Mouse (Mus musculus) gastrocnemius, postnatal 4 days (tissue): Measurements from ENCODE around the gene Rtn4. TPM values are rescaled to one million over a fixed set of nuclear protein-coding genes. Genes with fewer than 3 reads are reported as not detected.
A peak's percentile ranks its signal among the peaks of the same experiment; 100 is the strongest.

Source experiments
- DNase-seq, 2 experiments: peaks; one replicate each; pipeline ENCODE4 v3.0.0; 2021 to 2022; ENCODE audit warnings: low spot score in 2 of 2, mixed read lengths in 2 of 2
- total RNA-seq, 2 experiments: library from RNA; stranded (reverse); gene quantifications; 2 replicates each; pipeline ENCODE4 v1.2.3; 2021

The Rtn4 gene
- total RNA-seq, 2 experiments from 2014 or later: 699 to 725 TPM

DNA sequence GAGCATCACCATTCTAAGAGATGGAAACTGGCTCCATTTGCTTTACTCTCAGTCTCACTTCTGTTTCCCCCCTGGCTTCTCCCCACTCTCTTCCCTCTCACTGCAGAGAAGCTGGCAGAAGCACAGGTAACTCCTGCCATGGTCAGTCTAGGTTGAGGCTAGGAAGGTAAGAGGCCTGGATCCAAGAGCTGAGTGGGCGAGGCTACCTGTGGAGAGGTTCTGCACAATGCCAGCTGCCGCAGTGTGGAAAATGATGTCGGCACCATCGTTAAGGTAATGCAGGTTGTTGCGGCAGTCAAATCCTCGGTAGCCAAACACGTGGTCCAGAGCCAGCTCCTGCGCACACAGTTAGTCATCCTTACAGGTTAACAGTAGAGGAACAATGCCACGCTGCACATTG lies 68.6 kb downstream of the Rtn4 start:
- no peak for DNase-seq

DNA sequence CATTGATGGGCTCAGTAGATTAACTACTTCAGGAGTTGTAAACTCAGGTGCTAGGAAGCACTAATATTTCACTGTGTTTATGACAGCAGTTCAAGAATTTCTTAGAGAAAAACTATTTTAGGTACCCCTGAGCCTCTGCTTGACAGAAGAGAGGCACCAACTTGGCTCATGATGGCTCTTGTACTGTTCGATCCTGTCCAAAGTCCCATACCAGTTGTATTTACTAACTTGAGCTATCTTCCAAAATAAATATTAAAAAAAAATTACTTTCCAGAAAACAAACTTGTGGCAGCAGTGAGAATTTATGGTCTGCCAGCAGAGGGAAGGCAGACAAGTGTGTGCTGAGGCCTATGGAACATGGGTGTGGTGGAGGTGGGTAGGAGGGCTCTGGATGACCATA lies 70.0 kb downstream of the Rtn4 start:
- DNase-seq: no peak

DNA sequence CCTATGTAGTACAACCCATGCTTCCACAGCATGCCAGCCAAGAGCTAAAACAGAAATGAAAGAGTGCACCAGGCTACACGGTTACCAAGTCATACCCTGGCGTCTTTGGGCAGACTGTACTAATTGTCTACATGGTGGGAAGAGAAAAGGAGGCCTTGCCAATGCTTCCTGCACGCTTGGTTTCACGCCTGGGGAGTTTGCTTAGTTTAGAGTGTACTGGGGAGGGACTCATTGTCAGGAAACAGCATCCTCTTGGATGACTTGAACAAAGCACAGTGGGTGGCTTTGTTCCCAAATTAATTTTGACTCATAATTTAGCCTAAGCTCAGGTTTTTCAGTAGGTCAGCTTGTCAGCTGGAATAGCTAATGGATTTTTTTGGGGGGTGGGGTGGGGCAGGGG lies 72.3 kb downstream of the Rtn4 start:
- no peak for DNase-seq

DNA sequence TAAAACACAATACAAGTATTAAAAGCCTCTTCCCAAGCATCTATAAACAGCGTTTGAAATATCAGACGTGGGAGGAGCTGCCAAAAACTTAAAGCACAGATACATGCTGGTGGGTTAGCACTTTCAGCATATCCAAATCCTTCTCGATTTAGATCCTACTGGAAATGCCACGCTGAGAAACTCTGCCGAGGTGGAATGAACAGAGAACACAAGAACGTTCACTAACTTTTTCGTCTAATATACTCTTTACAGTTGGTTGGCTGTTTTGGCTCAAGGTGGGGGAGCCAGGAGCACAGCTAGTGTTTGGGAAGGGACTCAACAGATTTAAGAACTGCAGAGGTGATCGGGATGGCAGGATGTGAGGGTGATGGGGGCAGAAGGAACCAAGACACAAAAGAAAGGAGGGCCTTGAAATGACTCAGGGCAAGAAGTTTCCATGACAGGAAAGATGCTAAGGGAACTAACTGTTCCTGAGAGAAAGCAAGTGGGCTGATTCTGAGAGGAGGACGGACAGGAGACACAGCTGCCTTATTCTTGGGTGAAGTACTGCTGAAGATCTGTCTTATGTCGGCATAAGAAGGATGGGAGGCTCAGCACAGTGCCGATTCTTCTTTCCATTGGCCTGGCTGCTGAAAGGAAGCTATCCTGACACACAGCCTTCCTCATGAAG lies 73.7 kb downstream of the Rtn4 start:
- DNase-seq: no peak

DNA sequence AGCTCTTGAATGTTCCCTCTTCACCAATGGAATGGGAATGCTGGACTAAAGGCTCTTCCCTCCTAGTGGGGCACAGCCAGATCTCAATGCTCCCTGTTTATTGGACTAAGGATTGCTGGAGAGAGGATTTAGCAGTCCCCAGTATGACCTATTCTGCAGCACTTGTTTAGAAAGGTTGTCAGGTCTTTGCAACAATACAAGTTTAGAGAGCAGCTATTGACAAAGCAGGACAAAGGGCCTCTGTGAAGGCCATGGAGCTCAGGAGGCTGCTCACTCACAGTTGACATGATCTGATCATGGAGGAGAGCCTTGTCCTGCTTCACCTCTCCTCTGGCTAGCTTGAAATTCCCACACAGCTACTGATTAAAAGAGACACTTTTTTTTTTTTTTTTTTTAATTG lies 75.8 kb downstream of the Rtn4 start:
- no peak for DNase-seq

DNA sequence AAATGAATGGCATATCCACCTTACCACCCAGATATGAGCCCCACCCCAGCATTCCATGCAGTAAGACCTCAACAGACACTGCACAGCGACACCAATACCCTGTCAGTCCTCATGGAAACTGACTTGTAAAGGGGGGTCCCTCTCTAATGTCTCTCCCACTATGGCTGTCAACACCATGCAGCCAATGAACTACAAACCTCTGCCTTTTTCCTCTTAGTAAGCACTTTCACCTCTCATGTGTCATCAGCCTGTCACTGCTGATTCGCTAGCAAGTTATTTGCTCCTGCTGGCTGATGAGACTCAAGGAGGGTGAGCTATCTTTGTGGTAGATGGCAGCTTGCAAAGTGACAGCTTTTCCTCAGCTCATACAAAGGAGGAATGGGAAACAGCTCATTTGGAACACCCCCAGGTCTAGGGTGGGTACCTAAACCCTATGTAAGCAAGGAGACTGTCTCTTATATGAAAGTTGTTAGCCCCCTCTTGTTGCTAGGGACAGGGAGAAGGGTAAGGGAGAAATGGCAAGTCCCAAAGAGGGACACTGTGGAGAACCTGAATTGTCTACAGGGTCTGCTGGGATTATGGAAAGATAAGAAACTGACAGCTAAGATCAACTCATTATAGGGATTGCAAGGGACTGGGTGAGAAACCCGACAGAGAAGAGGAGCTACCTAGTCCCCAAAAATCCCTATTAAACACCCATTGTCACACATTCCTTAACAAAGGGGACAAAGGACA lies 78.1 kb downstream of the Rtn4 start:
- DNase-seq: no peak

DNA sequence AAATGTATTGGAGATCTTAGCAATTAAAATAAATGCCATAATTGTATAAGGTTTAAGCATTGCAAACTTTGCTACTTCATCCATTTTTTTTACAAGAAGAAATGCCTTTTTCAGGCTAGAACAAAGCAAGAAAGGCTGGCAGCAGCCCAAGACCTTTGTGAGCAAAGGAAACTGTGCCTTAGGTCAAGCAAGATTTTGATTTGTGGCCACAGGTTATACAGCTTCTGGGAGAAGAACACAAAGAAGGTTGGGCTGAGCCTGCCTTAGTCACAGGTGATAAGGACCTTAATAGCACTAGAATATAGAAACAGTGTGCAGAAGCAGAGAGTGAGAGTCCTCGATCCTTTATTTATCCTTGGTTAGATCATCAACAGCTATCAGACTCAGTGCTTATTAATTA lies 79.5 kb downstream of the Rtn4 start:
- no peak for DNase-seq

DNA sequence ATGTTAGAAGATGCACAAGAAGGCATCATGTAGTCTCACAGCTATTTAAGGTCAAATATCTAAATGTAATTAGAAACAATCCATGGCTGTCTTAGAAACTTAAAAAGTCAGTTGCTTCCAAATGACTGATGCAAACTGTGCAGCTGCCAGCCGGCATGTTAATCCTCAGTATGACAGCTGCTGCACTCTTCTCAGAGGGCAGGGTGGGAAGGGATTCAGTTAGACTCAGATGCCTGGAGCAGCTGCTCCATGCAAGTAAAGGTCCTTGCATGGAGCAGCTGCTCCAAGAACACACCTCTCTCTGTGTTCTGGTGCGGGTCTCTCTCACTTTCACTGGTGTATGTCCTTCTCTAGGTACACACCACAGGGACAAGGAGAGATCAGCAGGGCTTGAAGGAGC lies 81.5 kb downstream of the Rtn4 start:
- peak in 1 of 2 experiments; percentile 41 for DNase-seq

DNA sequence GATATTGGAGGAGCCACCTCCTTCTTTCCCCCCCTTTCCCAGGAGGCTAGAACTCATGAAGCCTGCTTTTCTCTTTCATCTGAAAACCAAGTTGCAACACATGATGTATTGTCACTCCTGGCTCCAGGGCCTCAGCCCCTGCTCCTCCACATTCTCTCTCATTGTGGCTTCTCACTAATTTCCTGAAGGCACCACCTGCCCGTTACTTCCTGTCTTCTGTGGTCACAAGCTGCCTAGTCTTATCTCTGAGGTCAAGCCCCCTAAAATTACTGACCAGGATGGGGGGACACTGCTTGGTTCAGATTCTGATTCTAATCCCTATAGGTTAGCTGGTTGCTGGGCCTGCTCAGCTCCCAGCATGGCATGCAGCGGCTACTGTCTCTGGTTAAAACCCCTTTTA lies 82.0 kb downstream of the Rtn4 start:
- no peak for DNase-seq

DNA sequence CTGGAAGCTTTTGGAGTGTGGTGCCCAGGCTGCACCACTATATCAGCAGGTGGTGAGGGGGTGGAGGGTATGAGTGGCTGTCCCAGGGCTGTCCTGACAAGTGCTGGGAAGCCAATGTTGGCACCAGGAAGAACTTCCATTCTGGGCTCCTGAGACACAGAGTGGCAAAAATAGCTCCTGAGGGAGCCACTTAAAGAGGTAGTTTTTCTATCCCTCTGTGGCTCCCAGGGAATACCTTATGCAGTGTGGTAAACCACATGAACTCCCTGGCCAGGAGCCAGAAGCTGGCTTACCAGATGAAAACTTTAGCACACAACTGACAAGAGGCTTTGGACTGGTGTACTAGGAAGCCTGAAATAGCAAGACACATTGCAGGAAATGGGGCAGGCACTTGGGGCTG lies 85.2 kb downstream of the Rtn4 start:
- peak in 1 of 2 experiments; percentile 53 for DNase-seq

DNA sequence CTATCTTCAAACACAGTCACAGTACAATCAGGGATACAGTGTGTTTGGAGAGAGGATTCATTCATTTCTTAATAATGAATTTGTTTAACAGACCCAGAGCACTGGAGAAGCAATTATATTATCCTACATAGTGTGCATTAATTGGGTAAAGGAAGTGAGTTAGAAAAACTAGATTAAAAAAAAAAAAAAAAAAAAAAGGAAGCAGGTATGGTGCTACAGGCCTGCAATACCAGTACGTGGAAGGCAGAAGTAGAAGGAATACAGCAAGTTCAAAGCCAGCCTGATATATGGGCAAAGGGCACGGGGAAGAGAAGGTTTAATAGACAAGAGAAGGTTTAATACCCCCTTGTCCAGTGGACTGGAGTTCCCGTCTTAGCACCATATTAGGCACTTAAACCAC lies 86.2 kb downstream of the Rtn4 start:
- DNase-seq: no peak

DNA sequence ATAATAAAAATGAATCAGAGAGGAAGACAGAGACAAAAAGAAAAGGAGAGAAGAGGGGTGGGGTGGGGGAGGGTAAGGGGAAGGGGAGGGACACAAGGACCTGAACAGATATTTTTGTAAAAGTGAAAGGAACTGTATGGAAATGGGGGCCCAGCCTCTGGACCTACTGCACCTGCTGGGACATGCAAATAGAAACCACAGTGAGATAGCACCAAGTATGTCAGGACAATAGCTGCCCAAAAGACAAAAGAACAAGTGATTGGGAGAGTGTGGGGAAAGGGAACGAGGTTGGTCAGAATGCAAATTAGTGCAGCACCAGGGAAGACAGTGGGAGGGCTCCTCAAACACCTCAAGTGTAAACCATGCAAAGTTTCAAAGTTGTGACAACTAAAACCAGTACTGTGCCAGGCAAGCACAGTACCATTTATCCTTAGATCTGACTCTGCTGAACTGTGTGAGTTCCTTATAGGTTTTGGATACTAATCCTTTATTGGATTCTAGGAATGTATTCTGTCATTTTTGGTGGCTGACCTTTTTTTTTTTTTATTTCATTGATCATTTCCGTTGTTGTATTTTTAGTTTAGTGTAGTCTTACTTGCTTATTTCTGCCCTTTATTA lies 86.8 kb downstream of the Rtn4 start:
- no peak for DNase-seq

DNA sequence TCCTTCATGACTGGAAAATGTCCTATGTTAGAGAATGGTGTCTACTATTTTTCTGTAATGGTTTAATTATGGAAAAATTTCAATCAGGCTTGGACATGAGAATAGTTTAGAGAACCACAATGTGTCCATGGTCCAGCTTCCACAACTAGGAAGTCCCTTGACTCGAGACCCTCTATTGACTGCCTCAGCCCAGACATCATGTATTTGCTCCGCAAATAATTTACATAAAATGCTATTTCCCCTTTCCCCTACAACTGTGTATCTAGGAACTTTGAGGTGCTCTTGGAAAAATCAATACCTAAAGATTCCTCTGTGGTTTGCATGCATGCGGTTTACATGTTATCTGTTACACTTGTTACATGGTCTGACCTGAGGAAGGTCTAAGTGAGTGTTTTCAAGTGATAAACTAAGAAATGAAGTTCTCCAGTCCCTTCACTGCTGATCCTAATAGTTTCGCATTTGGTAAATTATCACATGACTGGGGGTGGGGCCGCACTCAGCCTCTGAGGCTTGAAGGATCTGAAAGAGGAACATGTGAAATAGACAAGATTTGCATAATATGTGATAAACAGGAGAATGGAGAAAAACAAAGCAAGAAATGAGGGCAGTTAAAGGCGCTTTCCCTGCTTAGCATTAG lies 94.0 kb downstream of the Rtn4 start:
- no peak for DNase-seq

DNA sequence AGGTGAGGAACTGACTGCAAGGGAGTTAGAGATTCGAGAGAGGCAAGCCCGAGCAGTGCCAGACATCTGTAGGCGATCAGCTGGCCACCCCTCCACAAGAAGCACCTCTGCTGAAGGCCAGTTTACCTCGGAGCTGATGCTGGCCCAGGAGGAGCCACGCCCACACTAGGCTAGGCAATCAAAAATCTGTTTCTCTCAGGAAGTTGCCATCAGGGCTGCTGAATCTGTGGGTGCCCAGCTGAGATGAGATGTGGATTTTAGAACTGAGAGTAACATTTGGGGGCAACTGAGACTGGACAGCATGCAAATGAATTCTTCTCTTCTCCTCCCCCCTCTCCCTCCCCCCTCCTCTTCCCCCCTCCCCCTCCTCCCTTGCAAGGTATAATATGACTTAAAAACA lies 94.7 kb downstream of the Rtn4 start:
- no peak for DNase-seq

DNA sequence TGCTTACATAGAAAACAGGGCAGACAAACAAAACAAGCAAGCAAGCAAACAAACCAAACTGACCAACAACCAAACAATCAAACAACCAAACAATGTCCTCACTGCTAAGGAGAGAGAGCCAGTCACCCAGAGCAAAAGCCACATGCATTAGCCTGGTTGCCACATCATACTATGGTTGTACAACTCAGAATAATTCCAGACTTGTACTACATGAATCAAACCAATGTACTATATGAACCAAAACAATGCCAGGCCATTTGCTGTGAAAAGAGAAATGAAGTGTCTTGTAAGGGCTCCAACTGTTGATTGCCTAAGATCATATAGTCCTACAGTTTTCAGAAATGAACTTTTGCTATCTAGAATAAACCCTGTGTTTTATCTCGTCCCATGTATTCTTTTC lies 95.8 kb downstream of the Rtn4 start:
- no peak for DNase-seq

DNA sequence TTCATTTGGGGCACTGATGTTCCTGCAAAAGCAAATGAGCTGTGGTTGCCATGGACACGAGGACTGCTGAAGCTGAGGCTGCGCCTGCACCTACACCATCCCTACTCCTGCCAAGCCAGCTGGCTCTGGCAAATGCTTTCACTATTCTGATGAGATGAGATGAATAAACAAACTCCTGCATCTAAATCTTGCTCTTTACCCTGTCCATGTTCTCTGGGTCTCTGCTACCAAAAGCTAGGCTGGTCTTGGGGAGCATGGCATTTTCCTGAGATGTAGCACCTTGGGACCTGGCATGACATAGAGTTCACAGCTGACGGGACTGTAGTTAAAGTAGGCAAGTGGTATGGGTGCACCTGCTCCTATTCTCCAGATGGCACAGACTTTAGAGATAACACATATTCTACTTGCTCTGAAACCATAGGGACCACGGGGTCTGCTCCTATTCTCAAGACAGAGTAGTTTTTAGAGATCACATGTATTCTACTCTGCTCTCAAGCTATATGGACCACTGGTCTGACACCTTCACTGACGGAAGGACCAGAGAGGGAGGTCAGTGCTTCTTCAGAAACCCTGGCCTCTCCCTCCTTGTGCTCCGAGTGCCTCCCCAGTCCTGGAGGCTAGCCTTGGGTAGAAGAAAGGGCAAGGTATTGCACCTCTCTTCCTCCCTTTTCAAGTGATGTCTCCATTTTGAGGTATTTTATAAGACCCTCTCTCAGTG lies 96.3 kb downstream of the Rtn4 start:
- DNase-seq: no peak

DNA sequence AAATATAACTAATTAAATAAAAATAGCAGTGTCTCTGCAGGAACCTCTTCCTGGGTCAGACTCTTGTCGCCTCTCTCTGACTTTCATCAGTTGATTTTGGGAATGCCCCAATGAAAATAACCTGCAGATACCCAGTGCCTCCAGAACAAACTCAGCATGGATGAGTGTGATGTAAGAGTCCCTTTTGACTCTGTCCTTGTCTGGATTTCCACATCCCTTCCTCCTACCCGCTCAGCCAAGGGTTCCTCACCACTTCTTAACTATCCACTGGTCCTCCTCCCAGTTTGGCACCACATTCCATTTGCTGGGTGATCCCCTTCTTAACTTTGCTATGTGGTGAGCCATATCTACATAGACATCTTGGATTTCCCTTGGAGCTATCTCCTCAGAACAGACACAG lies 98.0 kb downstream of the Rtn4 start:
- DNase-seq: no peak
